ENCODE assay signal across 30 mouse cellular contexts in the genomic region with DNA sequence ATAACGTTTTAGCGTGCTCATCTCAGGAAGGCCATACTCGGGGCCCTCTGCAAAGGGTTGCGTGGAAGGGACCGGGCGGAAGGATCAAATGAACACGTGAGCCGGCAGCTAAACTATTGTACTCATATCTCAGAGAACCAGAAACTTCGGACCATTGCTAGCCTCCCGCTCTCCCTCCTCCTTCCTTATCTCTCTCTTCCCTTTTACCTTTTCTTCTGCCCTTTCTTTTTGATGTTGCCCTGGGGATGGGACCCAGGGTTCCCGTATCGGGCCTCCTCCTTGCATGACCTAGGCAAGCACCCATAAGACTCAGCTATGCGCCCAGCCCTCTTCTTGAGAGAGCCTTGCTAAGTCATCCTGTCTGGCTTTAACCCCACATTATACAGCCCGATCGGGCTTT. TPM values are rescaled to one million over a fixed set of nuclear protein-coding genes. Genes with fewer than 3 reads are reported as not detected.
A peak's percentile ranks its signal among the peaks of the same experiment; 100 is the strongest.
DNase-seq lines count a peak whose midpoint lies in the region; ATAC-seq and TF ChIP-seq lines count a peak whose summit lies in the region.
"Had no signal": no experiment of that assay in that cellular context is flagged by ENCODE, and none has a peak within 500 bp of the region (broad histone marks: within the 10 kb centered on the region; RNA-seq: fewer than 3 reads in every experiment).

No protein-coding gene starts in this region.

- H3K27ac ChIP-seq in heart, embryonic 10.5 days = peak overlapping the region; percentile 77
- no peak overlapping the region for H3K27ac ChIP-seq in testis, adult 2 months (ENCODE audit: control insufficient read depth, insufficient read depth, low read depth, low read length)
- H3K27ac ChIP-seq in liver, embryonic 12.5 days = peak overlapping the region; percentile 23; the same call in 1 of the 2 replicates
- H3K27ac ChIP-seq: hindbrain, postnatal 0 days; layer of hippocampus, adult 2 months; midbrain, embryonic 13.5 days; stomach, postnatal 0 days had no signal

- intact Hi-C loops in heart, postnatal 10 days (cut with DNase I) = no loop called here

- TF ChIP-seq POLR2A in testis, adult 2 months (IDR thresholded peaks at IDR 0.05; ENCODE audit: control insufficient read depth, low read depth, low read length) = no peak

- H3K36me3 ChIP-seq in heart, embryonic 10.5 days = no peaks in the 10 kb centered on the region
- no peaks in the 10 kb centered on the region for H3K36me3 ChIP-seq in testis, adult 2 months (ENCODE audit: control insufficient read depth, insufficient read depth, low read length)
- no peaks in the 10 kb centered on the region for H3K36me3 ChIP-seq in liver, embryonic 12.5 days
- H3K36me3 ChIP-seq: forebrain, embryonic 10.5 days; G1E; midbrain, embryonic 13.5 days had no signal

- WGBS in heart, embryonic 10.5 days = 74% methylated on average over 15 of the region's 15 CpGs
- 68% methylated on average over 15 of the region's 15 CpGs for WGBS in liver, embryonic 12.5 days (ENCODE audit: insufficient replicate concordance)

- H3K4me1 ChIP-seq in heart, embryonic 10.5 days = peaks cover 14% of the 10 kb centered on the region; the same call in 1 of the 2 replicates
- H3K4me1 ChIP-seq in testis, adult 2 months (ENCODE audit: control insufficient read depth, insufficient read depth, low read length) = peaks cover 6% of the 10 kb centered on the region
- peaks cover 37% of the 10 kb centered on the region for H3K4me1 ChIP-seq in liver, embryonic 12.5 days
- H3K4me1 ChIP-seq: midbrain, embryonic 13.5 days had no signal

- no peaks in the 10 kb centered on the region for H3K9me3 ChIP-seq in heart, embryonic 10.5 days
- H3K9me3 ChIP-seq in liver, embryonic 12.5 days (replicated peaks) = no peaks in the 10 kb centered on the region
- H3K9me3 ChIP-seq: forebrain, embryonic 10.5 days; G1E; midbrain, embryonic 13.5 days had no signal

- TF ChIP-seq CTCF in testis, adult 2 months (IDR thresholded peaks at IDR 0.05; ENCODE audit: control insufficient read depth, insufficient read depth, insufficient replicate concordance, low read depth, low read length) = no peak

- 0 out of 2 replicates have a peak, but pooled peaks cover 6% of the 10 kb centered on the region for H3K27me3 ChIP-seq in heart, embryonic 10.5 days (ENCODE audit: insufficient read depth, poor library complexity, severe bottlenecking)
- H3K27me3 ChIP-seq in testis, adult 2 months (ENCODE audit: control insufficient read depth, insufficient read depth, low read length) = no peaks in the 10 kb centered on the region
- H3K27me3 ChIP-seq in liver, embryonic 12.5 days (replicated peaks) = no peaks in the 10 kb centered on the region
- H3K27me3 ChIP-seq: midbrain, embryonic 13.5 days; Patski had no signal

- peak; percentile 68 for ATAC-seq in liver, embryonic 12.5 days
- ATAC-seq: activated CD4-positive, CD25-positive, alpha-beta regulatory T cell, adult 4 months; hindbrain, postnatal 0 days; intestine, postnatal 0 days; midbrain, embryonic 13.5 days; Patski had no signal

- no peak overlapping the region for H3K9ac ChIP-seq in liver, embryonic 12.5 days
- H3K9ac ChIP-seq: lung, embryonic 14.5 days; midbrain, embryonic 13.5 days had no signal

- peak; percentile 93 for DNase-seq in heart, embryonic 10.5 days (ENCODE audit: low spot score)
- no peak for DNase-seq in heart, postnatal 10 days
- no peak for DNase-seq in testis, postnatal 14 days (ENCODE audit: low spot score)
- no peak for DNase-seq in ovary, postnatal 10 days (ENCODE audit: low spot score)
- DNase-seq in urinary bladder, postnatal 10 days (ENCODE audit: low spot score) = no peak
- DNase-seq: adrenal gland, adult 8-10 months; cerebellum, adult 18-20 months; cerebellum, postnatal 36 days; kidney, postnatal 25 days; lung, embryonic 14.5 days had no signal

- H3K4me2 ChIP-seq in liver, embryonic 12.5 days = no peak overlapping the region
- H3K4me2 ChIP-seq: lung, embryonic 14.5 days; midbrain, embryonic 13.5 days had no signal

- no peak overlapping the region for H3K4me3 ChIP-seq in heart, embryonic 10.5 days
- peak overlapping the region; percentile 33; the same call in 1 of the 2 replicates for H3K4me3 ChIP-seq in testis, adult 2 months (ENCODE audit: control insufficient read depth, low read depth, low read length)
- H3K4me3 ChIP-seq in liver, embryonic 12.5 days = no peak overlapping the region
- H3K4me3 ChIP-seq: forebrain, embryonic 10.5 days; layer of hippocampus, adult 2 months; megakaryocyte, embryonic 14.5 days; midbrain, embryonic 13.5 days had no signal

RNA-seq across cellular contexts. Expression of a gene that starts 38.5 kb away (rescaled TPM):
- not detected in 2 replicates for polyA plus RNA-seq in heart, embryonic 10.5 days (2016; fragmentation: Nextera tagmentation; extraction: Ambion mirVana)
- total RNA-seq in heart, postnatal 10 days (2021) = not detected
- polyA plus RNA-seq in testis, adult 2 months (2012; rRNA removed) = not detected in 2 replicates
- polyA plus RNA-seq in liver, embryonic 12.5 days (2016; fragmentation: Nextera tagmentation; extraction: Ambion mirVana) = not detected in 2 replicates
- total RNA-seq: hindbrain, postnatal 0 days; layer of hippocampus, adult 2 months; layer of hippocampus, postnatal 25 days; left cerebral cortex, postnatal 25 days; liver, adult 2 months; monocyte, adult 5-6 weeks; neutrophil, adult 5-6 weeks had no signal
- polyA plus RNA-seq: activated CD4-positive, CD25-positive, alpha-beta regulatory T cell, adult 4 months; forebrain, embryonic 10.5 days; G1E; gonadal fat pad, adult 2 months; hindbrain, embryonic 11.5 days; hindbrain, postnatal 0 days; intestine, postnatal 0 days; kidney, embryonic 14.5 days; liver, adult 2 months; lung, embryonic 14.5 days; midbrain, embryonic 13.5 days; stomach, postnatal 0 days had no signal
